Mouse (Mus musculus): ENCODE data around the gene Creb3l4. TPM values are rescaled to one million over a fixed set of nuclear protein-coding genes. Genes with fewer than 3 reads are reported as not detected.
"Not testable (repeated sequence)": the region's sequence is repeated elsewhere in the genome, so short reads cannot be mapped to it uniquely, and the experiment has no call there.

Creb3l4 gene
- under 1 TPM in 1 of 2 experiments, not detected in 1; 0.26 TPM for total RNA-seq (2021)
- long read RNA-seq, experiment 1 = 0 reads
- long read RNA-seq, experiment 2 = 0 reads

GRCm38 (mm10) chr3:90242984-90243775, at the start of gene Creb3l4:
Gene Creb3l4 (minus strand): TSS chr3:90243512.
- intact Hi-C loops (cut with DNase I) = no loop called here
- no peak for DNase-seq

GRCm38 (mm10) chr3:90292345-90293275, 49.3 kb upstream of the Creb3l4 start, which contains the start of gene Gatad2b:
Gene Gatad2b (plus strand): TSS chr3:90293178.
- DNase-seq = peak; percentile 97 to 98
- intact Hi-C loops (cut with DNase I) = no loop called here

- no peak for DNase-seq
- intact Hi-C loops (cut with DNase I) = no loop called here
Measured at GRCm38 (mm10) chr3:90291982-90292344, 48.7 kb upstream of the Creb3l4 start.

GRCm38 (mm10) chr3:90290602-90291001, 47.3 kb upstream of the Creb3l4 start:
- DNase-seq = no peak
- intact Hi-C loops (cut with DNase I) = no loop called here

- DNase-seq = not testable (repeated sequence)
- intact Hi-C loops (cut with DNase I) = loop anchor here (2.0 kb wide), 1 partner anchor 83 kb away; no protein-coding TSS in a partner anchor
Measured at GRCm38 (mm10) chr3:90289403-90289802, 46.1 kb upstream of the Creb3l4 start.

- DNase-seq = no peak
- intact Hi-C loops (cut with DNase I) = no loop called here
Measured at GRCm38 (mm10) chr3:90284150-90284549, 40.8 kb upstream of the Creb3l4 start.

GRCm38 (mm10) chr3:90280708-90281107, 37.4 kb upstream of the Creb3l4 start:
- intact Hi-C loops (cut with DNase I) = no loop called here
- no peak for DNase-seq

- intact Hi-C loops (cut with DNase I) = loop anchor here (5.0 kb wide), 1 partner anchor 83 kb away; no protein-coding TSS in a partner anchor
- DNase-seq = no peak
Measured at GRCm38 (mm10) chr3:90279743-90280142, 36.4 kb upstream of the Creb3l4 start.

- no peak for DNase-seq
- intact Hi-C loops (cut with DNase I) = loop anchor here (5.0 kb wide), 1 partner anchor 83 kb away; no protein-coding TSS in a partner anchor
Measured at GRCm38 (mm10) chr3:90279216-90279615, 35.9 kb upstream of the Creb3l4 start.

GRCm38 (mm10) chr3:90278211-90278610, 34.9 kb upstream of the Creb3l4 start:
- intact Hi-C loops (cut with DNase I) = loop anchor here (5.0 kb wide), 1 partner anchor 84 kb away; no protein-coding TSS in a partner anchor
- no peak for DNase-seq

GRCm38 (mm10) chr3:90277793-90278192, 34.5 kb upstream of the Creb3l4 start:
- no peak for DNase-seq
- intact Hi-C loops (cut with DNase I) = loop anchor here (5.0 kb wide), 1 partner anchor 85 kb away; no protein-coding TSS in a partner anchor

GRCm38 (mm10) chr3:90276858-90277257, 33.5 kb upstream of the Creb3l4 start:
- intact Hi-C loops (cut with DNase I) = loop anchor here (5.0 kb wide), 1 partner anchor 85 kb away; no protein-coding TSS in a partner anchor
- no peak for DNase-seq

- intact Hi-C loops (cut with DNase I) = loop anchor here (5.0 kb wide), 1 partner anchor 87 kb away; no protein-coding TSS in a partner anchor
- DNase-seq = no peak
Measured at GRCm38 (mm10) chr3:90275286-90275685, 32.0 kb upstream of the Creb3l4 start.

- DNase-seq = no peak
Measured at GRCm38 (mm10) chr3:90273855-90274254, 30.5 kb upstream of the Creb3l4 start.

GRCm38 (mm10) chr3:90272170-90272569, 28.9 kb upstream of the Creb3l4 start:
- DNase-seq = no peak
- intact Hi-C loops (cut with DNase I) = loop anchor here (5.0 kb wide), 1 partner anchor 260 kb away; no protein-coding TSS in a partner anchor

More at GRCm38 (mm10) chr3:90273855-90274254, 30.5 kb upstream of the Creb3l4 start:
- intact Hi-C loops (cut with DNase I) = loop anchor here (5.0 kb wide), 1 partner anchor 262 kb away; no protein-coding TSS in a partner anchor

GRCm38 (mm10) chr3:90270784-90271183, 27.5 kb upstream of the Creb3l4 start:
- intact Hi-C loops (cut with DNase I) = loop anchor here (5.0 kb wide), 1 partner anchor 258 kb away; no protein-coding TSS in a partner anchor
- no peak for DNase-seq

GRCm38 (mm10) chr3:90268971-90269370, 25.7 kb upstream of the Creb3l4 start:
- DNase-seq = no peak
- intact Hi-C loops (cut with DNase I) = loop anchor here (5.0 kb wide), 1 partner anchor 103 kb away; no protein-coding TSS in a partner anchor

GRCm38 (mm10) chr3:90268190-90268589, 24.9 kb upstream of the Creb3l4 start:
- intact Hi-C loops (cut with DNase I) = loop anchor here (5.0 kb wide), 1 partner anchor 104 kb away; no protein-coding TSS in a partner anchor
- DNase-seq = no peak

GRCm38 (mm10) chr3:90266901-90267775, 23.8 kb upstream of the Creb3l4 start:
- intact Hi-C loops (cut with DNase I) = loop anchor here (5.0 kb wide), 1 partner anchor 105 kb away; no protein-coding TSS in a partner anchor

More at GRCm38 (mm10) chr3:90266901-90267775, 23.8 kb upstream of the Creb3l4 start:
- no peak for DNase-seq
